Mouse (Mus musculus) intestine, embryonic 15.5 days (tissue): Measurements from ENCODE around the gene Snrpd3. TPM values are rescaled to one million over a fixed set of nuclear protein-coding genes. Genes with fewer than 3 reads are reported as not detected.

ENCODE experiments used
- ATAC-seq: fragments of 200-750 bp; cut with Nextera tagmentation; 2 replicates; pipeline ENCODE4 v1.8.0; 2017; ENCODE audit warnings: moderate TSS enrichment, moderate library complexity
- H3K27ac ChIP-seq: fragments of 300-500 bp; sonication (generic); 2 replicates; pipeline ENCODE4 v1.5.1; 2015; ENCODE audit warnings: mild to moderate bottlenecking, inconsistent platforms
- H3K27me3 ChIP-seq: fragments of 300-500 bp; sonication (generic); replicated peaks from 2 replicates; pipeline ENCODE4 v1.6.1; 2015; ENCODE audit warnings: inconsistent platforms
- H3K36me3 ChIP-seq: fragments of 300-500 bp; sonication (generic); 2 replicates; pipeline ENCODE4 v1.6.1; 2015; ENCODE audit warnings: inconsistent platforms
- H3K4me1 ChIP-seq: fragments of 300-500 bp; sonication (generic); replicated peaks from 2 replicates; pipeline ENCODE4 v1.6.1; 2015; ENCODE audit warnings: inconsistent platforms
- H3K4me2 ChIP-seq: fragments of 300-500 bp; sonication (generic); replicated peaks from 2 replicates; pipeline ENCODE4 v1.6.1; 2015; ENCODE audit warnings: mild to moderate bottlenecking, inconsistent platforms
- H3K4me3 ChIP-seq: fragments of 300-500 bp; sonication (generic); replicated peaks from 2 replicates; pipeline ENCODE4 v1.5.1; 2015; ENCODE audit warnings: inconsistent platforms
- H3K9ac ChIP-seq: fragments of 300-500 bp; sonication (generic); 2 replicates; pipeline ENCODE4 v1.6.1; 2015; ENCODE audit warnings: inconsistent platforms
- H3K9me3 ChIP-seq: fragments of 300-500 bp; sonication (generic); 2 replicates; pipeline ENCODE4 v1.6.1; 2016; ENCODE audit warnings: inconsistent platforms
- WGBS: fragments of 180-500 bp; shearing (Covaris S2); methylation state at CpG from one replicate; pipeline ENCODE4 v1.1.7; 2015; 5-methylcytosine and 5-hydroxymethylcytosine counted together
- polyA plus RNA-seq: library from polyadenylated mRNA; unstranded; fragments of >200 nt; fragmentation: Nextera tagmentation; extraction: Ambion mirVana; gene quantifications from 2 replicates; pipeline ENCODE4 v1.2.1, GENCODE M21; 2015

Snrpd3 gene
- polyA plus RNA-seq, 1 experiment from 2014 or later, result 147 TPM

DNA sequence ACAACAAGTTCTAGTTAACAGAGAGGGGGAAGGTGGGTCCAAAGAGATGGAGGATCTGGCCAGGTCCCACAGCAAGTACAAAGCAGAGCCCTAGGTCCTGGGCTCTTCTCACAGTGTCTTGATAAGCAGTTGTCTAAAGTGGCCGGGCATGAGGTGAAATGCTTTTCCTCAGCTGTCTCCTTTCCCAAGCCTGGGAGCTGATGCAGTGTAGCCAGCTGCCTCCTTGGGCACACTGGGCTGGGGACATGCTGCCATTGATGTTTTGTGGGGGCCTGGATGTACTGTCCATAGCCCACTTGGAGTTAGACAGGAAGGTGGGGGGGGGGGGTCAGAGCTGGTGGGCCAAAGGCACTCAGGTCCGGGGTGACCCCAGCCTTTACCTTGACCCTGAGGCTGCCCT lies 34.8 kb downstream of the Snrpd3 start:
- no peaks in the 10 kb centered on the region for H3K36me3 ChIP-seq
- no peak overlapping the region for H3K4me2 ChIP-seq
- no peak overlapping the region for H3K4me3 ChIP-seq
- H3K9me3 ChIP-seq, result no peaks in the 10 kb centered on the region
- peaks cover 10% of the 10 kb centered on the region; the same call in 1 of the 2 replicates for H3K4me1 ChIP-seq
- 70% methylated on average over 2 of the region's 2 CpGs for WGBS
- ATAC-seq, result no peak
- no peak overlapping the region for H3K9ac ChIP-seq
- no peak overlapping the region for H3K27ac ChIP-seq
- H3K27me3 ChIP-seq, result no peaks in the 10 kb centered on the region

DNA sequence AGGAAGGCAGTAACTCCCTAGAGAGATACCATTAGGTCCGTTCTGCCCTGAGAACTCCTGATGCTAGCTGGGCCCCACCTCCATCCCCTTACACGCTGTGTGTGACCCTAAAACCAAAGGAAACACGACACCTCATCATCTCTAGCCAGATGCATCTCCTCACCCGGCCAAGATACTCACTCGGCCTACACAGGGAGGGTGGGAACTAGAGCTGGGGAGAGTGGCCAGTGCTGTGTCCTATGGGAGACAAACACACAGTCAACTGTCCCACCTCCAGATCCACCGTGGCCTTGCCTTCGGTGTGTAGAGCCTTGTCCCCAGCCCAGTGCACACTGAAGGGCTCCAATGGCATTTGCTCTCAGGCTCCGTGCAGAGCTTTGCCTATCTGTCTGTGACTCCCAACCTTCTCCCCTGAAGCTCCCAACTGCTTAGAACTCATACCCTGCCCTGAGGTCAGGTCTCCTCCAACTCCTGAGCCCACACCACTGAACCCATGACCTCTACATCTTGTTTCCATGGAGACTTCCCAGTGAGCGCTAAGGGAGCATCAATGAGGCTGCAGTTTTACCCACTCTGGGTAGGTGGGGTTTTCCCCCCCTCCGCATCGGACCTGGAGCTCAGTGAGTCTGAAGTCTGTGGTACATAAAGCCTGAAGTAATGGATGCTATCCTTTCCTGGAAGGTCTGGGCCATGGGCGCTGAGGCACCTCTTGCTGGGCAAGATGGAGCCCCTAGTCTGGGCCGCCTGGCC lies 35.5 kb downstream of the Snrpd3 start:
- ATAC-seq, result no peak
- 61% methylated on average over 13 of the region's 13 CpGs for WGBS
- no peaks in the 10 kb centered on the region for H3K36me3 ChIP-seq

DNA sequence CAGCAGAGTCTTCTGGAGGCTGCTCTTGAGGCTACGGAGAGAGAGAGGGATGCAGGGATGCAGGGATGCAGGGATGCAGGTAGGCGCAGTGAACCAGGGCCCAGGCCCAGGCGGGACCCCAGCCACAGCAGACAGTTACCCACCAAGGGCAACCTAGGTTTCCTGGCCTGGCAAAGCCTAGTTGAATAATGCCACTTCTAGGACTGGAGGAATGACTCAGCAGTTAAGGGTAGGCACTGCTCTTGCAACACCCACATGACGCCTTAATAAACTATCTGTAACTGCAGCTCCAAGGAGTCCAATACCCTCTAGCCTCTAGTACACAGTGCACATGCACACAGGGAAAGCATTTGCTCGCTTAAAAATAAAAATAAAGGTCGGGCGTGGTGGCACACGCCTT lies 36.7 kb downstream of the Snrpd3 start:
- WGBS, result 86% methylated on average over 8 of the region's 8 CpGs
- Histone ChIP-seq H3K9me3 (no peaks in the 10 kb centered on the region), H3K36me3 (no peaks in the 10 kb centered on the region), H3K4me2 (no peak overlapping the region), H3K27me3 (0 out of 2 replicates have a peak, but pooled peaks cover 6% of the 10 kb centered on the region), H3K27ac (no peak overlapping the region), H3K4me1 (peaks cover 10% of the 10 kb centered on the region), H3K9ac (no peak overlapping the region), H3K4me3 (no peak overlapping the region)
- ATAC-seq, result peak; percentile 29; the same call in 1 of the 2 replicates

More for the DNA sequence above, 35.5 kb downstream of the Snrpd3 start:
- no peak overlapping the region for H3K27ac ChIP-seq
- no peak overlapping the region for H3K4me2 ChIP-seq
- H3K9me3 ChIP-seq, result no peaks in the 10 kb centered on the region
- H3K9ac ChIP-seq, result no peak overlapping the region
- no peak overlapping the region for H3K4me3 ChIP-seq
- H3K27me3 ChIP-seq, result no peaks in the 10 kb centered on the region
- peaks cover 10% of the 10 kb centered on the region; the same call in 1 of the 2 replicates for H3K4me1 ChIP-seq

DNA sequence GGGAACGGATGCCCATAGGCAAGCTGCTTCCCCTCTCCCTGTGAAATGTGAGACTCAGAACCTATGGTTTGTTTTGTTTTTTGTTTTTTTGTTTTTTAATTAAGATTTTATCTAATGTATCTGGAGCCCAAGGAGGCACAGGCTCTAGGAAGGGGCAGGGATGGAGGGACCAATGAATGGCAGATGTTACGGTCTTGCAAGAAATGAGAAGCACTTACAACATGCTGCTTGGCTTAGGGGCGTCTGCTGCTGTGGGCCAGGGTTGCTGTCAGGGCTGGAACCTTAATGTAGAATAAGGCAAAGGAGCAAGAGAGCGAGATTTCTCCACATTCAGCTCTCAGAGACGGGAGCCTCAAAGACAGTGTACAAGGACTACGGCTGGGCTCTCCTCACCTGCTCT lies 38.2 kb downstream of the Snrpd3 start:
- ATAC-seq, result no peak
- Histone ChIP-seq H3K27ac (no peak overlapping the region), H3K9me3 (no peaks in the 10 kb centered on the region), H3K4me3 (no peak overlapping the region), H3K36me3 (no peaks in the 10 kb centered on the region), H3K4me2 (no peak overlapping the region), H3K27me3 (peaks cover 15% of the 10 kb centered on the region), H3K4me1 (peaks cover 24% of the 10 kb centered on the region), H3K9ac (no peak overlapping the region)
- WGBS, result 85% methylated on average over 6 of the region's 6 CpGs

DNA sequence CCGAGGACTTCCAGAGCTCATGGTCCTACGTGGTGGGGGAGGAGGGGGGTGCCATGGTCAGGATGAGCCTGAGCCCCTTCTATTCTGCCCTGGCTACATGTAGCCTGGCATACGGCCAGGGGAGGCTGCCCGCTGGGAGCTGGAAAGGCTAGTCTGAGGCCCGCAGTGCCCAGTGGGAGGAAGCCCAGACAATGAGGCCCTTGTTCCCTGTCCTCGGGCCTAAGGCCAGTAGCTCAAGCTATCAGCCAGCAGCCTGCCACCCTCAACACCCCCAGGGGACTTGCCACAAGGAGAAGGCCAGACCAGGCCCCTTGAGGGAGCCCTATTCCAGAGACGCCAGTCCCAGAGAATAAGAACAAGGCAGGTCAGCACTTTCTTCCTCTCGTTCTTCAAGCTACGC lies 38.7 kb downstream of the Snrpd3 start:
- no peaks in the 10 kb centered on the region for H3K36me3 ChIP-seq
- H3K9me3 ChIP-seq, result no peaks in the 10 kb centered on the region
- peaks cover 20% of the 10 kb centered on the region for H3K27me3 ChIP-seq
- 65% methylated on average over 9 of the region's 9 CpGs for WGBS
- no peak overlapping the region for H3K4me2 ChIP-seq
- H3K4me3 ChIP-seq, result no peak overlapping the region
- ATAC-seq, result peak; percentile 30; the same call in 1 of the 2 replicates
- no peak overlapping the region for H3K9ac ChIP-seq
- no peak overlapping the region for H3K27ac ChIP-seq
- H3K4me1 ChIP-seq, result peaks cover 23% of the 10 kb centered on the region

DNA sequence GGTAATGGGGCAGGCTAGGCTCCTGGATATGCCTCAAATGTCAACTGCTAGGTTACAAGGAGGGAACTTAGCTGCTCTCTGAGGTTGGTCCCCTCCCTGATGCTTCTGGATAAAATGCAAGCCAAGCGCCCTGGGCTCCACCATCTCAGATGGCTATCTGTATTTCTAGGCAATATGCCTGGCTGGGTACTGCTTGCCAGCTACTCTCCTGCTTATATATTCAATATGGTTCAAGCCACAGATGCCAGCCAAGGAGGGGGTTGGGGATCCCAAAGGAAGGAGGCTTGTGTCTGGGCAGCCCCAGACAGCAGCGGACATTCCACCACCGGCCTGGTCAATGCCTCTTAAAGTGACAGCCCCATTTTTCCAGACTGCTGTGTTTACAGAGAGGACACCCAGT lies 41.2 kb downstream of the Snrpd3 start:
- H3K4me1 ChIP-seq, result peaks cover 21% of the 10 kb centered on the region
- WGBS, result 30% methylated on average over 3 of the region's 3 CpGs
- ATAC-seq, result no peak

DNA sequence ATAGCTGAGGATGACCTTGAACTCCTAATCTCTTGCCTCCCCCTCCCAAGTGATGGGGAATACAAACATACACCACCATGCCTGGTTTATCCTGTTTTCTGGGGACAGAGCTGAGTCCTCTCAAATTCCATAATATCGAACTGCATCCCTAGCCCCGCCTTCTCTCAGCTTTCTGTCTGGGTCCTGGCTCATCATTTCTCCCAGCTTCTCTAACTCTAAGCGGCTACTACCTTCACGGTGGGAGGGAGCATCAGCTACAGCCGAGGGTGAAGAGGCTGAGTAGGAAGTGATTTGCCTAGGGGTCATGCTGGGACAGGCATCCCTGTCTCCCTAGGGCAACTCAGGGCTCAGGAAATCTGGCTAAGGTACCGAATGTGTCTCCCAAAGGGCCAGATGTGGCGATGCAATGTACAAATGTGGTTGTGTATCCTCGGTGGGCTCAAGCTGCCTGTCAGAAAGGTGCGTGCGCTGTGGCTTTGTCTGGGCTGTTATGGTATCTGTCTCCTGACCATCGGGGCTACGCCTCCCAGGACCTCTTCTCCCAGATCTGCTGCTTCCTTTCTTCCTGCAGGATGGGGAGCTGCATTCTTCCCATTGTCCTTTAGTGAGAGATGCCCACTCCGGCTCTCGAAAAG lies 41.8 kb downstream of the Snrpd3 start:
- Histone ChIP-seq H3K36me3 (no peaks in the 10 kb centered on the region), H3K4me1 (peaks cover 21% of the 10 kb centered on the region), H3K27ac (no peak overlapping the region), H3K4me2 (peak overlapping the region; percentile 99), H3K4me3 (peak overlapping the region; percentile 64), H3K9me3 (no peaks in the 10 kb centered on the region), H3K9ac (no peak overlapping the region; the same call in 1 of the 2 replicates), H3K27me3 (peaks cover 29% of the 10 kb centered on the region)
- WGBS, result 9% methylated on average over 14 of the region's 14 CpGs
- no peak for ATAC-seq

More for the DNA sequence above, 41.2 kb downstream of the Snrpd3 start:
- Histone ChIP-seq H3K4me2 (no peak overlapping the region), H3K36me3 (no peaks in the 10 kb centered on the region), H3K27ac (no peak overlapping the region), H3K27me3 (peaks cover 29% of the 10 kb centered on the region), H3K9ac (no peak overlapping the region), H3K4me3 (no peak overlapping the region), H3K9me3 (no peaks in the 10 kb centered on the region)

DNA sequence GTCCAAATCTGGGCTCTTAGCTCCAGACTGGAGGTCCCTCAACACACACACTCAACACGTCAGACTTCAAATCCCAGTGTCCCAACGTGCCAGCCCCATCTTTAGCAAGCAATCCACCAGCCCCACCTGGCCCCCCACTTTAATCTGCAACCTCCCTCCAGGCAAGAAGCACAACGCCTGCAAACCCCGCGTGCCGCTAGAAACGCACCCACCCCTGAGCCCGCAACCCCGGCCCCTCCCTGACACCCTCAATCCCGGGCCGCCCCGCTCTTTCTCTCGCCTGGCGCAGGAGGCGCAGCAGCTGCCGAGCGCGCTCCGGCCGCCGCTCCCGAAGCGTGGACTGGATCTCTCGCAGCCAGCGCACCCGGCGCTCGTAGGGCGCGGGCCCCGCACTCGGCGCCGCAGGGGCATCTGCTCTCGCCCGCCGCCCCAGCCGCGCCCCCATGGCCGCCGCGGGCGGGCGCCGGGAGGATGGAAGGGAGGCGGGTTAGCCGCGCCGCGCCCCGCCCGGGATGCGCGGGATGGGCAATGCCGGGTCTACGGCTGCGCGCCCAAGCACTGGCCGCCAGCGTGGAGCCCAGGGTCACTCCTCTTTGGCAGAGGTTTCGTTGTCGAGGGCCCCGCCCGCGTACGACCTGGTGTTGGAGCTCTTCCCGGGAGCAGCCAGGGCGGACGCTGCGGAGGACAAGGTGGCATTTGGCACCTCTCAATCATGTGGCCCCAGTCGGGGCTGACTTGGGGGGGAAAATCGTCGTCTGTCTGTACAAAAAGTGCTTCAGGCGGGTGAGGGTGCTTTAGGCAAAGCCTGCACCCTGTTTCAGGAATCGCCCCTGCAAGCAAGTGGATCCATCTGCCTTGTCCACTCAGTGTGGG lies 42.6 kb downstream of the Snrpd3 start, which contains the start of gene Lrrc75b:
Gene Lrrc75b, minus strand, starts transcription at position 655 of the 873 bp plus-strand sequence.
- under 1% methylated on average over 75 of the region's 75 CpGs for WGBS
- Histone ChIP-seq H3K36me3 (no peaks in the 10 kb centered on the region), H3K4me3 (peak within 1 kb of the TSS; percentile 64), H3K4me2 (peak within 1 kb of the TSS; percentile 99), H3K9ac (peak within 1 kb of the TSS; percentile 53), H3K4me1 (peaks cover 21% of the 10 kb centered on the region), H3K27ac (no peak within 1 kb of the TSS), H3K9me3 (no peaks in the 10 kb centered on the region), H3K27me3 (peaks cover 29% of the 10 kb centered on the region)
- peak; percentile 39 for ATAC-seq

DNA sequence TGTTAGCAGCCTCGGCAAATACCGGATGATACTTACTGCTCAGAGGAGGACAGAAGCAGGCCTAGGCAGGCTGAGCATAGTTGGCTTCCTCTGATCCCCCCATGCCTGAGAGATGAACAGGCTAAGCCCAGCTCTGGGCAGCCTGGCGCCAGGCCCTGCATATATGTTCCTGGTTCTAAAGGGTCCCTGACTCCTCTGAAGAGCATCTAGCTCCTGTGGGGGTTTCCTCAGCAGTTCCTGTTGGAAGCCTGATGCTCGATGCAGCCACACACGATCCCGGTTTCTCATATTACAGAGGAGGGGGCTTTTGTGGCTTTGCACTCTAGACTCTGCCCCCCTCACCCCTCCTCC lies 43.2 kb downstream of the Snrpd3 start:
- no peak overlapping the region for H3K9ac ChIP-seq
- H3K27me3 ChIP-seq, result peaks cover 29% of the 10 kb centered on the region
- 24% methylated on average over 6 of the region's 6 CpGs for WGBS
- peak overlapping the region; percentile 64 for H3K4me3 ChIP-seq
- peaks cover 24% of the 10 kb centered on the region for H3K4me1 ChIP-seq
- no peaks in the 10 kb centered on the region for H3K36me3 ChIP-seq
- no peak overlapping the region for H3K27ac ChIP-seq
- peak overlapping the region; percentile 99 for H3K4me2 ChIP-seq
- no peaks in the 10 kb centered on the region for H3K9me3 ChIP-seq
- ATAC-seq, result no peak

DNA sequence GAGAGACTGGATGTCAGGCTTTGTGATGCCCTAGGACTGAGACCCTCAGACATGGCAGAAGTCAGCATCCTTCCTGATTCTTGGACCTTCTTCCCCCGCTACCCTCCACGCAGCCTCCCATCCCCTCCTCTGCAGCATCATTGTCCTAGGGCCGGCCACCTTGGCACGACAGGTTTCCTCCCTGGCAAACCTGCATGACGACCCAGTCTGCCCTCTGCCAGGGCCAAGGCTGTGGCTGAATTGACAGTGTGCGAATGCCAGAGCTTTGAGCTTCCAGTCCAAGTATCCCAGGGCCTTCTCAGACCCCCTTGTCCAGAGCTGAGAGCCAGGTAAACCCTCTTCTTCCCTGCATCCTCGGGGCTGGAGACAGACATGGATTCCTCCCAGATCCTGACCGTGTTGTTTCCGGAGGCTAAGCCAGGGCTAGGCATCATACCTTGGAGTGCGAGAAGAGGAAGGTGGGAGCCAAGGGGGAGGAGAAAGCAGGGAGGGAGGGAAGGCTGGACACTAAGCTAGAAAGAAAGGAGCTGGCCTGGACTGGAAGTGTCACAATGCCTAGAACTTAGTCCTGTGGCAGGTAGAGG lies 43.8 kb downstream of the Snrpd3 start, which contains the start of gene Ggt1:
Gene Ggt1, plus strand, starts transcription at position 534 of the 584 bp plus-strand sequence.
- WGBS, result 67% methylated on average over 10 of the region's 10 CpGs

DNA sequence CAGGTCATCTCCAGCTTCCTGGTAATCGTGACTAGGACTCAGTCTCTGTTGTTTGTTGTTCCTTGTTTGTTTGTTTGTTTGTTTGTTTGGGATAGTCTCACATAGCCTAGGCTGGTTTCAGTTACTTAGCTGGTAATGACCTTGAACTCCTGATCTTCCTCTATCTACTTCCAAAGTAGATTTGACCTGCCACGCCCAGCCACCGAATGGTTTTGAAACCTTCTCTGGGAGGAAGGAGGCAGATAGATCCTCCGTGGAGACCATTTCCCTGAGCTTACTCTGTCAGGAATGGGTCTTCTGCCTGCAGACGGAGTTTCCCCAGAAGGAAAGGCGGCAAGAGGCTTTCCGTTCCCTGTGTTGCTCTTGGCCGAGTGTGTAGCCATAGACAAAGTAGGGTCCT lies 45.2 kb downstream of the Snrpd3 start:
- Histone ChIP-seq H3K27me3 (peaks cover 29% of the 10 kb centered on the region), H3K36me3 (no peaks in the 10 kb centered on the region), H3K4me2 (no peak overlapping the region), H3K27ac (no peak overlapping the region), H3K4me3 (no peak overlapping the region), H3K9me3 (no peaks in the 10 kb centered on the region), H3K9ac (no peak overlapping the region), H3K4me1 (peaks cover 27% of the 10 kb centered on the region)
- WGBS, result 77% methylated on average over 8 of the region's 8 CpGs
- ATAC-seq, result no peak

More for the DNA sequence above, 43.8 kb downstream of the Snrpd3 start, which contains the start of gene Ggt1:
- Histone ChIP-seq H3K9me3 (no peaks in the 10 kb centered on the region), H3K27ac (no peak within 1 kb of the TSS), H3K27me3 (peaks cover 29% of the 10 kb centered on the region), H3K9ac (no peak within 1 kb of the TSS), H3K4me3 (0 out of 2 replicates have a peak within 1 kb of the TSS, but pooled peaks have one; percentile 64), H3K4me2 (peak within 1 kb of the TSS; percentile 99), H3K4me1 (peaks cover 27% of the 10 kb centered on the region), H3K36me3 (no peaks in the 10 kb centered on the region)
- no peak for ATAC-seq
